Comparison of ENCODE assay signal across 17 mouse cellular contexts in the genomic region with DNA sequence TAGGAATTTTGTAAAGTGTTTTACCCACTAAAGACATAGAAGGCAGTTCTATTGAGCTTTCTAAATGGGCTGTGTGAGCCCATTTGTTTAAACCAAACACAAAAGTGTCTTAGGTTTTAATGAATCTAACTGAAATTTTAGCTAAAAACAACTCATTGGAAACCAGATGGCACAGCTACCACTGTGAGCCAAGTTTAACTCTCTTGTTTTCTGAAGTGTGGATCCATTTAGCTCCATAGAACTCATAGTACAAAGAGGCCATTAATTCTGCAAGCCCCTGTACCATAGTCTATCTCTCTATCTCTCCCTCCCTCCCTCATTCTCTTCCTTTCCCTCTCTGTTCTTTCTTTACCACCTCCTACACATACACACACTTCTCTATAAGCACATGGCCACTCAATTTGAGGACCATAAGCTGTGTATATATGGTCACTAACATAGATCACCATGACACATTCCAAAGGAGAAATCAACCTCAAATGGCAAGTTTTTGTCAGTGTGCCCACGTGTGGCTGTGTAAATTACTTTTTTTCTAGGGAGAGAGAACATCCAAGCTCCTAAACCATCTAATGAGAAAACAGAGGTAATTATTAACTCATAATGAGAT.
A peak's percentile ranks its signal among the peaks of the same experiment; 100 is the strongest.
DNase-seq lines count a peak whose midpoint lies in the region; ATAC-seq and TF ChIP-seq lines count a peak whose summit lies in the region.
"Had no signal": no experiment of that assay in that cellular context is flagged by ENCODE, and none has a peak within 500 bp of the region (broad histone marks: within the 10 kb centered on the region; RNA-seq: fewer than 3 reads in every experiment).

No protein-coding gene starts in this region.

- no peak overlapping the region for H3ac ChIP-seq in C2C12 (ENCODE audit: control insufficient read depth, insufficient read length, low read depth)

- H3K4me2 ChIP-seq in intestine, embryonic 16.5 days (ENCODE audit: low read depth, low read length): no peak overlapping the region
- no peak overlapping the region for H3K4me2 ChIP-seq in intestine, embryonic 15.5 days (replicated peaks)
- H3K4me2 ChIP-seq: embryonic facial prominence, embryonic 12.5 days; hindbrain, embryonic 14.5 days; limb, embryonic 13.5 days had no signal

- no peak overlapping the region for H3K27ac ChIP-seq in intestine, embryonic 16.5 days (ENCODE audit: low read length)
- no peak overlapping the region for H3K27ac ChIP-seq in intestine, embryonic 15.5 days
- H3K27ac ChIP-seq: embryonic facial prominence, embryonic 12.5 days; heart, embryonic 10.5 days; hindbrain, embryonic 14.5 days; limb, embryonic 13.5 days; liver, embryonic 14.5 days had no signal

- TF ChIP-seq CTCF in C2C12 (IDR thresholded peaks at IDR 0.05; ENCODE audit: control insufficient read depth, insufficient read depth, insufficient read length): no peak

- no peaks in the 10 kb centered on the region for H3K79me3 ChIP-seq in C2C12 (ENCODE audit: low read depth)

- H3K36me3 ChIP-seq in intestine, embryonic 16.5 days (ENCODE audit: control insufficient read depth, insufficient read depth, low read length): no peaks in the 10 kb centered on the region
- H3K36me3 ChIP-seq in intestine, embryonic 15.5 days: no peaks in the 10 kb centered on the region
- H3K36me3 ChIP-seq in C2C12 (ENCODE audit: control insufficient read depth, insufficient read depth): no peaks in the 10 kb centered on the region
- H3K36me3 ChIP-seq: embryonic facial prominence, embryonic 12.5 days; heart, embryonic 10.5 days; limb, embryonic 13.5 days had no signal

- H3K79me2 ChIP-seq in C2C12 (ENCODE audit: control insufficient read depth, insufficient read depth): no peaks in the 10 kb centered on the region

- H3K9ac ChIP-seq in intestine, embryonic 16.5 days (ENCODE audit: low read depth, low read length): no peak overlapping the region
- H3K9ac ChIP-seq in intestine, embryonic 15.5 days: no peak overlapping the region
- H3K9ac ChIP-seq: embryonic facial prominence, embryonic 12.5 days; hindbrain, embryonic 14.5 days; limb, embryonic 13.5 days; liver, embryonic 14.5 days had no signal

- ATAC-seq in intestine, embryonic 16.5 days: peak; percentile 52
- ATAC-seq in intestine, embryonic 15.5 days: no peak
- ATAC-seq: midbrain, embryonic 16.5 days had no signal

- no peak overlapping the region for H3K4me3 ChIP-seq in intestine, embryonic 16.5 days (ENCODE audit: low read length)
- H3K4me3 ChIP-seq in intestine, embryonic 15.5 days (replicated peaks): no peak overlapping the region
- no peak overlapping the region for H3K4me3 ChIP-seq in C2C12 (ENCODE audit: insufficient read depth, poor library complexity, severe bottlenecking)
- H3K4me3 ChIP-seq: embryonic facial prominence, embryonic 12.5 days; heart, embryonic 10.5 days; limb, embryonic 13.5 days; megakaryocyte, embryonic 14.5 days had no signal

- H3K9me3 ChIP-seq in intestine, embryonic 16.5 days (ENCODE audit: control insufficient read depth, low read length): no peaks in the 10 kb centered on the region
- no peaks in the 10 kb centered on the region for H3K9me3 ChIP-seq in intestine, embryonic 15.5 days
- H3K9me3 ChIP-seq: embryonic facial prominence, embryonic 12.5 days; heart, embryonic 10.5 days; limb, embryonic 13.5 days; megakaryocyte, embryonic 14.5 days had no signal

- H3K4me1 ChIP-seq in intestine, embryonic 16.5 days (ENCODE audit: control insufficient read depth, insufficient read depth, low read length): no peaks in the 10 kb centered on the region; the same call in 1 of the 2 replicates
- no peaks in the 10 kb centered on the region for H3K4me1 ChIP-seq in intestine, embryonic 15.5 days (replicated peaks)
- H3K4me1 ChIP-seq: embryonic facial prominence, embryonic 12.5 days; heart, embryonic 10.5 days had no signal

- DNase-seq in brain, adult 2 months (ENCODE audit: low read depth, low spot score): peak; percentile 76
- DNase-seq in layer of hippocampus, adult 9-10 months (ENCODE audit: low spot score): peak; percentile 39
- DNase-seq in embryo, embryonic 10.5 days (ENCODE audit: low spot score): no peak
- no peak for DNase-seq in lung, postnatal 36 days
- DNase-seq: cerebellum, adult 18-20 months; cerebellum, postnatal 36 days; kidney, adult 18-20 months had no signal

- H3K27me3 ChIP-seq in intestine, embryonic 16.5 days (replicated peaks; ENCODE audit: control insufficient read depth, insufficient read depth, low read length): no peaks in the 10 kb centered on the region
- H3K27me3 ChIP-seq in intestine, embryonic 15.5 days (replicated peaks): no peaks in the 10 kb centered on the region
- no peaks in the 10 kb centered on the region for H3K27me3 ChIP-seq in C2C12 (ENCODE audit: control insufficient read depth, insufficient read depth, insufficient read length)
- H3K27me3 ChIP-seq: embryonic facial prominence, embryonic 12.5 days; limb, embryonic 13.5 days; megakaryocyte, embryonic 14.5 days had no signal

- 42% methylated on average over 1 of the region's 1 CpGs for whole genome bisulfite sequencing in intestine, embryonic 16.5 days
- 36% methylated on average over 1 of the region's 1 CpGs for WGBS in intestine, embryonic 15.5 days

TF ChIP-seq in C2C12, 6 proteins besides CTCF, POLR2A, EP300 and RAD21:
- no peak for TF ChIP-seq FOSL1 (IDR thresholded peaks at IDR 0.05; ENCODE audit: insufficient read depth, low read length, poor library complexity, severe bottlenecking)
- peak; percentile 71 for TF ChIP-seq MAX (IDR thresholded peaks at IDR 0.05)

Comparison
In these comparisons a context has a peak if more than half of its experiments do, and no peak if none do; other contexts are left out.
1. DNase-seq: peak in brain, adult 2 months (single experiment) and layer of hippocampus, adult 9-10 months (single experiment); none in embryo, embryonic 10.5 days (single experiment) and lung, postnatal 36 days (single experiment).